Mouse (Mus musculus) gastrocnemius, postnatal 14 days (tissue): Measurements from ENCODE around the gene Bik. TPM values are rescaled to one million over a fixed set of nuclear protein-coding genes. Genes with fewer than 3 reads are reported as not detected.
A peak's percentile ranks its signal among the peaks of the same experiment; 100 is the strongest.

Experiments used
- DNase-seq: peaks from one replicate; pipeline ENCODE4 v3.0.0; 2021; ENCODE audit warnings: mixed read lengths
- intact Hi-C: fragments of 180-260 bp; cut with DNase I; formaldehyde crosslinking; loops from one replicate; pipeline ENCODE4 v1.15.1; 2025; ENCODE audit warnings: low total_unique reads
- total RNA-seq, 2 experiments: library from RNA; stranded (reverse); gene quantifications; 2 replicates each; pipeline ENCODE4 v1.2.3; 2021

Bik gene
- total RNA-seq, 2 experiments from 2014 or later = 2.8 to 3.2 TPM

GRCm38 (mm10) chr15:83509950-83510804, 16.5 kb upstream of the Bik start:
- no peak for DNase-seq
- intact Hi-C loops = no loop called here

GRCm38 (mm10) chr15:83510805-83511405, 15.8 kb upstream of the Bik start, which contains the start of gene Ttll1:
Ttll1 (minus strand) TSS chr15:83510893.
- intact Hi-C loops = no loop called here
- DNase-seq = peak; percentile 94

DNA sequence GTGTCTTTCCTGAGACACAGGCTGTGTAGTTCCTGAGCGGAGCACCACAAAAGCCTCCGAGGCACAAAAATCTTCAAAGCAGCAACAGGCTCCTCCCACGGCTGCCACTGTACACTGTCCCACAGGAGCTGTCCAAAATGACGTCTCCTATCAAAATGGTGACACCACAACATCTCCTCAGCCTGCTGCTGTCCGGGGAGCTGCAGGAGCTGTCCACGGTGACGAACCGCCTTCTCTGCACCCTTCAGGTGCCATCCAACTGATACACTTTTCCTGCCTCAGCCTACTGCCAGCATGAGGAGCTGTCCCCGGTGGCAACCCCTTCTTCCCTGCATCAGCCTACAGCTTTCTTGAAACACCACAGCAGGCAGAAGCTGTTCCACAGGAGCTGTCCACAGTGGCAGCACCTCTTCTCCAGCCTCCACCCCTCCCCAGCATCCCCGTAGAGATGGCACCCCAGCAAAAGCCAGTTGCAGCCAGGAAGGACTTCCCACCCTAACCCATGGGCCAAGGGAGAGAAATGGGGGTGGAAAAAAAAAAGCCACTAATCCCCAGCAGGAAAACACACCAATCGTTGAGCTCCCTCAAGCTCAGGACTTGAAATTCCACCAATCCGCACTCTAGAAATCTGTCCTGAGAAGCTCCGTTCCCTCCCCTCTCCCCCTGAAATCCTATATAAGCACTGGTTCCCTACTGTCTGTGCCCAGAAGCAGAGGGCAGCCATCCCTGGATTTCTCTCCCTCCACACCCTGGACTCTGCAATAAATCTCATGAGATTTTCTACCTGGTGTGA, 14.0 kb upstream of the Bik start:
- intact Hi-C loops = no loop called here
- no peak for DNase-seq

DNA sequence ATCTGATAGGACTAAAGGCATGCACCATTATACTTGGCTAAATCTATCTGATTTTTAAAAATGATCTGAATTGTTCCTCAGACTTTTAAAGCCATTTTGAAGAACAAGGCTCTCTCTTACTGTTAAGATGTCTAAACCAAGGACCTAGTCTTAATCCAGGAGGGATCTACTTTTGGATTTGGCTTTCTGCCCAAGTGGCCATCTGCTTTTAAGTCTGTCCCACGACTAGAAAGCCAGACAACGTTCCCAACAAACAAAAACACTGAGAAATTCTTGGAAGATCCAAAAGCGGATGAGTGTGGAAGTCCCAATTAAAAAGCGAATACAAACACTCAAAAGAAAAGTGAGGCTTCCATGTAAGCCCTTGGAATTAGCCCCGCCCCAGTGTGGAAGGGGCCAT, 11.6 kb upstream of the Bik start:
- no peak for DNase-seq
- intact Hi-C loops = loop anchor here (5.0 kb wide), 1 partner anchor 308 kb away; no protein-coding TSS in a partner anchor

- DNase-seq = peak; percentile 58
- intact Hi-C loops = loop anchor here (5.0 kb wide), 1 partner anchor 311 kb away; no protein-coding TSS in a partner anchor
These were observed 8.2 kb upstream of the Bik start for GRCm38 (mm10) chr15:83518215-83519048.

- DNase-seq = no peak
- intact Hi-C loops = no loop called here
These were observed 5.7 kb upstream of the Bik start for GRCm38 (mm10) chr15:83520861-83521382.

- no peak for DNase-seq
- intact Hi-C loops = no loop called here
These were observed 3.5 kb upstream of the Bik start for GRCm38 (mm10) chr15:83523196-83523595.

GRCm38 (mm10) chr15:83523638-83524332, 2.9 kb upstream of the Bik start:
- intact Hi-C loops = no loop called here
- no peak for DNase-seq

DNA sequence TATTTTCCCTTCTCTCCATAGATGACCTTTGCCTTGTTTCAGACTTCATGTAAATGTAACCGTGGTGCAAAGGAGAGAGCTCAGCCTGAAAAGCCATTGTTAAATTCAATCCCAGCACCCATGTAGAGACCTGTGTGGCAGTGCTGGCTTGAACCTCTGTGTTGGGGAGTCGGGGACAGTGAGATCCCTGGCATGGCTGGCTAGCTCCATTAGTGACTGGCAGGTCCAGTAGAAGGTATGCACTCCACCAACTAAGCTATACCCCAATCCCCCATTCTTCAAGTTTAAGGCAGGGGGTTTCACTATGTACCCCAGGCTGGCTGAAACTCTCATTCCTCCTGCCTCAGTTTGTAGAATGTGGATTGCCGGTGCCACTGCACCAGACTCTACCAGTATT, 2.3 kb upstream of the Bik start:
- intact Hi-C loops = no loop called here
- no peak for DNase-seq

- no peak for DNase-seq
- intact Hi-C loops = no loop called here
These were observed 403 bp downstream of the Bik start for GRCm38 (mm10) chr15:83527092-83527437.

- no peak for DNase-seq
- intact Hi-C loops = no loop called here
These were observed 1.1 kb downstream of the Bik start for GRCm38 (mm10) chr15:83527747-83528146.

DNA sequence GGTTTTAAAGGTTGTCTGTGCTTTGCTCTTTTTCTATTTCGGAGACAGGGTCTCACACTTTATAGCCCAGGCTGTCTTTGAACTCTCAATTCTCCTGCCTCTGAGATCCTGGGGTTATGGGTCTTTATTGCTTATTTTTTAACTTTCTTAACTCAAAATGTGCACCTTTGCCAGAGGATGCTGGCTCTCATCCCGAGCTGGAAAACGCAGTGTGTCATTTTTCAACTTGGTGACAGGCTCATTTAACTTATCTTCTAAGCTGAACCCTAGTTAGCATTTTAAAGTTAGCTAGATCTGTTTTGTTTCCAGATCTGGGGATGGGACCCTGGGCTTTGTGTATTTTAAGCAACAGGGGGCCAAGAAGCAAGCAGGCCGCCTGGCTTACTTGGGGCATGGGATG, 2.2 kb downstream of the Bik start:
- DNase-seq = no peak
- intact Hi-C loops = no loop called here

- intact Hi-C loops = no loop called here
- no peak for DNase-seq
These were observed 3.1 kb downstream of the Bik start for GRCm38 (mm10) chr15:83529765-83530164.

DNA sequence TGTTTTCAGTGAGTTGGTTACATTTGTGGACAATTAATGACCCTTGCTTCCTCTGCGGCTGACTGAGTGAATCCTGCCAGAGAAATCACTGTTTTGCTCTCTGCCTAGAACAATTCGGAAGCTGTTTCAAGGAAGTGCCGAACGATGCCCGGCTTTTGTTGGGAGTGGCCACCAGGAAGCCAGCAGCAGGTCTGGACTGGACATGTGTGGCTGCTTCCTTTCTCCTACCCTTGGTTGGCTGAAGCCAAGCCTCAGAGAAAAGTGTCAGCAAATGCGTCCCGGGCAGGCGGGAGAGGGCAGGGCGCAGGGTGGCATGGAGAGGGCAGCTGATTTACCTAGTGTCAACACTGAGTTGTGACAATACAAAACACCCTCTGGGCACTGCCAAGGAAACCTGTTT, 3.6 kb downstream of the Bik start:
- DNase-seq = no peak
- intact Hi-C loops = no loop called here

DNA sequence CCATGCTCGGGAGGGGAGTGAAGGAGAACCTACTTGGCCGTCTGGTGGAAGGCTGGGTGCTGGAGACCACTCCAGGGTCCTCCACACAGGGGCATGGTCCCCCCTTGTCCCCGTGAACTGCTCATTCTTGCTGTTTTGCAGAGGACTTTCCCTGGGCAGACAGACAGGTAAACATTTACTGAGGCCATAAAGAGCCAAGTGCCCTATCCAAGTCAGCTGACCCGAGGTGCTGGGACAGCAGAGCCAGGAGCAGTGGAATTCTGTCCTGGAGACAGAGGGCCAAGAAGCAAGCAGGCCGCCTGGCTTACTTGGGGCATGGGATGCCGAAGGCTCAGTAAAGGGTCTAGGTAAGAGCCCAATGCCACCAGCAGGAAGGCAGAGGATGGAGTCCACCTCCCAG, 4.0 kb downstream of the Bik start:
- DNase-seq = no peak
- intact Hi-C loops = no loop called here

GRCm38 (mm10) chr15:83531961-83532469, 5.4 kb downstream of the Bik start:
- intact Hi-C loops = no loop called here
- DNase-seq = no peak

DNA sequence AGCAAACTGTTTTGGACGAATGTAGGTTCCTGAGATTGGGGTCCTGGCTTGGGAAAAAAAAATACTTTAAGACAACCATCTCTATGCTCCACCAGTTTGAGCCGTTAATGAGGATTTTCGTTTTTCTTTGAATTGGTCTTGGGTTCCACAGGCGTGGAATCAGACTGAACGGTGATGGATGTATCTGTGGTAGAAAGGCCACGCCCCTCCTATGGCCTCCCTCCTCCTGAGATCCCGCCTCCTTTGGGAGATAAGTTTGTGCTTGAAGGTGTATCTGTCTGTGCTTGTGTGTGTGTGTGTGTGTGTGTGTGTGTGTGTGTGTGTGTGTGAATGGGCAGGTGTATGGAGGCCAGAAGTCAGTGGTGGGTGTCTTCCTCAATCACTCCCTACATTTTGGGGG, 5.9 kb downstream of the Bik start:
- no peak for DNase-seq
- intact Hi-C loops = no loop called here
